30 mouse cellular contexts compared by ENCODE assay signal in the genomic region with DNA sequence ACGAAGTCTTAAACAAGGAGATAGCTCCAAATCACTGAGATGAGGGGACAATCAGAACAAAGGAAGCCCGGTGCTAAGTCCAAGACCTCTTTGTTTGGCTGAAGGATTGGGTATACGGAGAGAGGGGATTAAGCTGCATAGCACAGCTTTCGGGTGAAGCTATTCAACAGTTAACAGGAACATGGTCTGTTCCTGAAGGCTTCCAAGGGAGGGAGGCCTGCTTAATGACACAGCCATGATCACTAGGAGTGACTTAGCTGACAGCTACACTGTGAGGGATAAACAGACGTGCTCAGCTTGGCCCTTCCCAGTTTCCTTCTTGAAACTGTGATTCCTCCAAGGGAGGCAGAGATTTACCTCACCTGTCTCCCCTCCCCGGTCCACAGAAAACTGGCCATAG. TPM values are rescaled to one million over a fixed set of nuclear protein-coding genes. Genes with fewer than 3 reads are reported as not detected.
A peak's percentile ranks its signal among the peaks of the same experiment; 100 is the strongest.
DNase-seq lines count a peak whose midpoint lies in the region; ATAC-seq and TF ChIP-seq lines count a peak whose summit lies in the region.
"Had no signal": no experiment of that assay in that cellular context is flagged by ENCODE, and none has a peak within 500 bp of the region (broad histone marks: within the 10 kb centered on the region; RNA-seq: fewer than 3 reads in every experiment).

No protein-coding gene starts in this region.

- H3K27me3 ChIP-seq in embryonic facial prominence, embryonic 14.5 days (replicated peaks; ENCODE audit: control insufficient read depth, insufficient read depth, low read length) = no peaks in the 10 kb centered on the region
- H3K27me3 ChIP-seq in embryonic facial prominence, embryonic 10.5 days (replicated peaks; ENCODE audit: low read depth, poor library complexity, severe bottlenecking) = no peaks in the 10 kb centered on the region
- H3K27me3 ChIP-seq in midbrain, embryonic 10.5 days (ENCODE audit: low read depth, poor library complexity, severe bottlenecking) = peaks cover 76% of the 10 kb centered on the region
- H3K27me3 ChIP-seq in midbrain, postnatal 0 days (ENCODE audit: insufficient read depth, low read length) = no peaks in the 10 kb centered on the region
- peaks cover 32% of the 10 kb centered on the region for H3K27me3 ChIP-seq in midbrain, embryonic 12.5 days
- H3K27me3 ChIP-seq: embryonic facial prominence, embryonic 12.5 days; intestine, embryonic 15.5 days; limb, embryonic 15.5 days; liver, embryonic 13.5 days; neural tube, embryonic 15.5 days had no signal

- ATAC-seq in embryonic facial prominence, embryonic 14.5 days (ENCODE audit: low read depth) = peak; percentile 47; the same call in 1 of the 2 replicates
- no peak for ATAC-seq in midbrain, postnatal 0 days (ENCODE audit: low FRiP score)
- peak; percentile 59 for ATAC-seq in midbrain, embryonic 12.5 days (ENCODE audit: low FRiP score, low read depth)
- ATAC-seq: hindbrain, embryonic 16.5 days; intestine, embryonic 15.5 days; lung, postnatal 0 days; Patski had no signal

- no peak for TF ChIP-seq CTCF in midbrain, postnatal 0 days (IDR thresholded peaks at IDR 0.05)

- H3K27ac ChIP-seq in embryonic facial prominence, embryonic 14.5 days (replicated peaks; ENCODE audit: low read depth, low read length) = no peak overlapping the region
- H3K27ac ChIP-seq in embryonic facial prominence, embryonic 10.5 days (replicated peaks) = no peak overlapping the region
- no peak overlapping the region for H3K27ac ChIP-seq in midbrain, embryonic 10.5 days (replicated peaks)
- no peak overlapping the region for H3K27ac ChIP-seq in midbrain, postnatal 0 days (ENCODE audit: low read depth, low read length)
- no peak overlapping the region for H3K27ac ChIP-seq in midbrain, embryonic 12.5 days (replicated peaks)
- H3K27ac ChIP-seq: embryonic facial prominence, embryonic 12.5 days; hindbrain, embryonic 10.5 days; intestine, embryonic 15.5 days; layer of hippocampus, adult 2 months; limb, embryonic 10.5 days; limb, embryonic 15.5 days; liver, embryonic 13.5 days; neural tube, embryonic 15.5 days had no signal

- intact Hi-C loops in left cerebral cortex, postnatal 10 days (cut with DNase I) = no loop called here

- H3K9ac ChIP-seq in embryonic facial prominence, embryonic 14.5 days (ENCODE audit: low read depth, low read length) = no peak overlapping the region
- H3K9ac ChIP-seq in midbrain, postnatal 0 days (replicated peaks; ENCODE audit: low read length, poor library complexity, severe bottlenecking) = no peak overlapping the region
- H3K9ac ChIP-seq in midbrain, embryonic 12.5 days (replicated peaks) = no peak overlapping the region
- H3K9ac ChIP-seq: embryonic facial prominence, embryonic 12.5 days; intestine, embryonic 15.5 days; limb, embryonic 15.5 days; liver, embryonic 13.5 days; neural tube, embryonic 15.5 days had no signal

- H3K4me2 ChIP-seq in embryonic facial prominence, embryonic 14.5 days (ENCODE audit: low read depth, low read length) = no peak overlapping the region
- H3K4me2 ChIP-seq in midbrain, postnatal 0 days (ENCODE audit: low read depth, low read length, poor library complexity, severe bottlenecking) = no peak overlapping the region
- H3K4me2 ChIP-seq in midbrain, embryonic 12.5 days (replicated peaks) = no peak overlapping the region
- H3K4me2 ChIP-seq: embryonic facial prominence, embryonic 12.5 days; intestine, embryonic 15.5 days; limb, embryonic 15.5 days; liver, embryonic 13.5 days; neural tube, embryonic 15.5 days had no signal

- no peak for DNase-seq in embryonic facial prominence, embryonic 14.5 days (ENCODE audit: low spot score)
- no peak for DNase-seq in embryonic facial prominence, embryonic 10.5 days (ENCODE audit: low spot score)
- peak; percentile 44 for DNase-seq in midbrain, embryonic 10.5 days (ENCODE audit: low spot score)
- DNase-seq in midbrain, postnatal 0 days (ENCODE audit: low spot score) = no peak
- DNase-seq in left cerebral cortex, postnatal 10 days (ENCODE audit: extremely low spot score in 1 of 2, low spot score in 2 of 2) = no peak
- no peak for DNase-seq in gastrocnemius, postnatal 10 days
- DNase-seq: adrenal gland, postnatal 10 days; cerebellum, adult 11 months; cerebellum, adult 9-11 months; gastrocnemius, postnatal 14 days; heart, postnatal 14 days; kidney, adult 2 months; kidney, postnatal 36 days; liver, embryonic 13.5 days; lung, adult 18-20 months; lung, postnatal 4 days; right cerebral cortex, adult 18-20 months had no signal

- 31% methylated on average over 6 of the region's 6 CpGs for WGBS in embryonic facial prominence, embryonic 14.5 days
- 21% methylated on average over 6 of the region's 6 CpGs for WGBS in embryonic facial prominence, embryonic 10.5 days
- 14% methylated on average over 6 of the region's 6 CpGs for WGBS in midbrain, embryonic 10.5 days
- WGBS in midbrain, postnatal 0 days = 29% methylated on average over 6 of the region's 6 CpGs
- 12% methylated on average over 6 of the region's 6 CpGs for WGBS in midbrain, embryonic 12.5 days

- H3K4me3 ChIP-seq in embryonic facial prominence, embryonic 14.5 days (ENCODE audit: low read depth, low read length) = no peak overlapping the region
- no peak overlapping the region for H3K4me3 ChIP-seq in embryonic facial prominence, embryonic 10.5 days
- no peak overlapping the region for H3K4me3 ChIP-seq in midbrain, embryonic 10.5 days
- no peak overlapping the region for H3K4me3 ChIP-seq in midbrain, postnatal 0 days (ENCODE audit: low read depth, low read length)
- H3K4me3 ChIP-seq in midbrain, embryonic 12.5 days = no peak overlapping the region
- H3K4me3 ChIP-seq: embryonic facial prominence, embryonic 12.5 days; hindbrain, embryonic 10.5 days; intestine, embryonic 15.5 days; layer of hippocampus, adult 2 months; limb, embryonic 10.5 days; limb, embryonic 15.5 days; liver, embryonic 13.5 days; megakaryocyte, embryonic 14.5 days; neural tube, embryonic 15.5 days had no signal

- H3K36me3 ChIP-seq in embryonic facial prominence, embryonic 14.5 days (ENCODE audit: control insufficient read depth, insufficient read depth, low read length) = no peaks in the 10 kb centered on the region
- no peaks in the 10 kb centered on the region for H3K36me3 ChIP-seq in embryonic facial prominence, embryonic 10.5 days (replicated peaks)
- no peaks in the 10 kb centered on the region for H3K36me3 ChIP-seq in midbrain, embryonic 10.5 days
- no peaks in the 10 kb centered on the region for H3K36me3 ChIP-seq in midbrain, postnatal 0 days (ENCODE audit: insufficient read depth, low read length)
- no peaks in the 10 kb centered on the region for H3K36me3 ChIP-seq in midbrain, embryonic 12.5 days
- H3K36me3 ChIP-seq: embryonic facial prominence, embryonic 12.5 days; hindbrain, embryonic 10.5 days; intestine, embryonic 15.5 days; limb, embryonic 10.5 days; limb, embryonic 15.5 days; liver, embryonic 13.5 days; neural tube, embryonic 15.5 days had no signal

- no peaks in the 10 kb centered on the region for H3K9me3 ChIP-seq in embryonic facial prominence, embryonic 14.5 days (ENCODE audit: control insufficient read depth, low read length)
- H3K9me3 ChIP-seq in embryonic facial prominence, embryonic 10.5 days = no peaks in the 10 kb centered on the region
- no peaks in the 10 kb centered on the region for H3K9me3 ChIP-seq in midbrain, embryonic 10.5 days (replicated peaks)
- no peaks in the 10 kb centered on the region for H3K9me3 ChIP-seq in midbrain, postnatal 0 days (ENCODE audit: low read length)
- H3K9me3 ChIP-seq in midbrain, embryonic 12.5 days = no peaks in the 10 kb centered on the region
- H3K9me3 ChIP-seq: embryonic facial prominence, embryonic 12.5 days; hindbrain, embryonic 10.5 days; intestine, embryonic 15.5 days; limb, embryonic 10.5 days; limb, embryonic 15.5 days; liver, embryonic 13.5 days; megakaryocyte, embryonic 14.5 days; neural tube, embryonic 15.5 days had no signal

- H3K4me1 ChIP-seq in embryonic facial prominence, embryonic 14.5 days (ENCODE audit: control insufficient read depth, insufficient read depth, low read length) = peaks cover 4% of the 10 kb centered on the region; the same call in 1 of the 2 replicates
- peaks cover 28% of the 10 kb centered on the region for H3K4me1 ChIP-seq in embryonic facial prominence, embryonic 10.5 days
- peaks cover 27% of the 10 kb centered on the region for H3K4me1 ChIP-seq in midbrain, embryonic 10.5 days
- H3K4me1 ChIP-seq in midbrain, postnatal 0 days (ENCODE audit: insufficient read depth, low read length) = no peaks in the 10 kb centered on the region
- peaks cover 14% of the 10 kb centered on the region for H3K4me1 ChIP-seq in midbrain, embryonic 12.5 days
- H3K4me1 ChIP-seq: embryonic facial prominence, embryonic 12.5 days; limb, embryonic 15.5 days had no signal

RNA-seq across cellular contexts. Expression of gene Rasgef1b, which starts 41.0 kb away (rescaled TPM):
- 6.5 and 7.1 TPM in 2 replicates for polyA plus RNA-seq in embryonic facial prominence, embryonic 14.5 days (2014; fragmentation: Nextera tagmentation; extraction: Ambion mirVana)
- polyA plus RNA-seq in embryonic facial prominence, embryonic 10.5 days (2016; fragmentation: Nextera tagmentation; extraction: Ambion mirVana) = 11.8 and 13.5 TPM in 2 replicates
- 9.0 and 15.4 TPM in 2 replicates for polyA plus RNA-seq in midbrain, embryonic 10.5 days (2016; fragmentation: Nextera tagmentation; extraction: Ambion mirVana)
- 43.4 and 44.6 TPM in 2 replicates for total RNA-seq in midbrain, postnatal 0 days (2014; rRNA removed)
- polyA plus RNA-seq in midbrain, postnatal 0 days (2015; fragmentation: Nextera tagmentation; extraction: Ambion mirVana) = 30.3 and 36.0 TPM in 2 replicates
- 41.9 and 46.6 TPM in 2 replicates for polyA plus RNA-seq in midbrain, embryonic 12.5 days (2016; fragmentation: Nextera tagmentation; extraction: Ambion mirVana)
- 10 to 100 TPM; 53.8 to 58.4 TPM for total RNA-seq in left cerebral cortex, postnatal 10 days (2021)
- total RNA-seq in gastrocnemius, postnatal 10 days (2021) = 1 to 10 TPM; 1.5 to 2.6 TPM
- total RNA-seq: MEL had no signal
